In the genomic region with DNA sequence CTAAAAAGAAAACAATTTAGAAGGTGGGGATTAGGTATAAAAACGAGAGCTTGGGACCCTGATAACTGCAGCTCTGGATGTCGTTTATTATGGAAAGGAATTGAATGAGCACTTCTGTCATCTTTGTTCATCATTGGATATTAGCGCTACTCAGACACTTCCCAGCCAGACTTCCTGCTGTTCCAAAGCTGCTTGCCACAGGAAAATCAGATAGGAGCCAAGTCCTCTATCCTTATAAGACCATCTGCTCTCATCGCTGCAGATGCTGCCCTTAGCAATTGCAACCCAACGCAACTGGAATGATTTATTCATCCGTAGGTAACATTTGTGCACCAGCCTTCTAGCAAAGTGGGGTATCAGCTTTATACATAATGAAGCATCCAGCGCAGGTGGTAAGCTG, we compare ENCODE assay signal across 13 mouse cellular contexts. TPM values are rescaled to one million over a fixed set of nuclear protein-coding genes. Genes with fewer than 3 reads are reported as not detected.
DNase-seq lines count a peak whose midpoint lies in the region; ATAC-seq lines count a peak whose summit lies in the region.
"Had no signal": no experiment of that assay in that cellular context is flagged by ENCODE, and none has a peak within 500 bp of the region (broad histone marks: within the 10 kb centered on the region; RNA-seq: fewer than 3 reads in every experiment).

No protein-coding gene starts in this region.

- H3K4me2 ChIP-seq in forebrain, embryonic 12.5 days: no peak overlapping the region
- H3K4me2 ChIP-seq: limb, embryonic 15.5 days; lung, embryonic 14.5 days had no signal

- no peaks in the 10 kb centered on the region for H3K36me3 ChIP-seq in forebrain, embryonic 12.5 days (replicated peaks)
- peaks cover 18% of the 10 kb centered on the region for H3K36me3 ChIP-seq in forebrain, embryonic 10.5 days (replicated peaks)
- H3K36me3 ChIP-seq: limb, embryonic 15.5 days had no signal

- no peak for ATAC-seq in forebrain, embryonic 12.5 days (ENCODE audit: low FRiP score)

- H3K27ac ChIP-seq in forebrain, embryonic 12.5 days: 0 out of 2 replicates have a peak overlapping the region, but pooled peaks have one; percentile 50
- H3K27ac ChIP-seq in forebrain, embryonic 10.5 days: no peak overlapping the region
- H3K27ac ChIP-seq: limb, embryonic 15.5 days; stomach, postnatal 0 days had no signal

- peaks cover 3% of the 10 kb centered on the region; the same call in 1 of the 2 replicates for H3K9me3 ChIP-seq in forebrain, embryonic 12.5 days
- peaks cover 4% of the 10 kb centered on the region; the same call in 1 of the 2 replicates for H3K9me3 ChIP-seq in forebrain, embryonic 10.5 days
- H3K9me3 ChIP-seq: limb, embryonic 15.5 days had no signal

- WGBS in forebrain, embryonic 12.5 days: 82% methylated on average over 7 of the region's 7 CpGs
- 94% methylated on average over 7 of the region's 7 CpGs for WGBS in forebrain, embryonic 10.5 days

- no peak overlapping the region for H3K9ac ChIP-seq in forebrain, embryonic 12.5 days
- H3K9ac ChIP-seq: limb, embryonic 15.5 days; lung, embryonic 14.5 days had no signal

- H3K4me1 ChIP-seq in forebrain, embryonic 12.5 days: no peaks in the 10 kb centered on the region
- no peaks in the 10 kb centered on the region for H3K4me1 ChIP-seq in forebrain, embryonic 10.5 days

- no peak for DNase-seq in forebrain, embryonic 10.5 days (ENCODE audit: extremely low spot score, low spot score)
- peak; percentile 89 for DNase-seq in brain, adult 2 months (ENCODE audit: low read depth, low spot score)
- DNase-seq in cerebellum, postnatal 14 days: peak; percentile 80 to 87
- DNase-seq in layer of hippocampus, adult 8-10 months (ENCODE audit: low spot score in 2 of 2): peak; percentile 42 to 44
- DNase-seq in spleen, postnatal 4 days (ENCODE audit: low spot score in 2 of 2): no peak
- no peak for DNase-seq in urinary bladder, postnatal 10 days (ENCODE audit: low spot score)
- DNase-seq in testis, postnatal 10 days (ENCODE audit: low spot score): no peak
- DNase-seq: adrenal gland, adult 2 months; kidney, adult 11 months; lung, embryonic 14.5 days had no signal

- H3K4me3 ChIP-seq in forebrain, embryonic 12.5 days (replicated peaks): no peak overlapping the region
- no peak overlapping the region for H3K4me3 ChIP-seq in forebrain, embryonic 10.5 days
- H3K4me3 ChIP-seq: limb, embryonic 15.5 days had no signal

- no peaks in the 10 kb centered on the region for H3K27me3 ChIP-seq in forebrain, embryonic 12.5 days
- no peaks in the 10 kb centered on the region for H3K27me3 ChIP-seq in forebrain, embryonic 10.5 days (ENCODE audit: poor library complexity, severe bottlenecking)
- H3K27me3 ChIP-seq: limb, embryonic 15.5 days had no signal

RNA-seq across cellular contexts. Expression of gene Fam168a, which starts 52.3 kb away (rescaled TPM):
- polyA plus RNA-seq in forebrain, embryonic 12.5 days (2016; fragmentation: Nextera tagmentation; extraction: Ambion mirVana): 63.9 and 72.6 TPM in 2 replicates
- 30.2 and 35.8 TPM in 2 replicates for polyA plus RNA-seq in forebrain, embryonic 10.5 days (2016; fragmentation: Nextera tagmentation; extraction: Ambion mirVana)
- 100 to 1,000 TPM; 199 to 225 (median 213) TPM for total RNA-seq in layer of hippocampus, adult 8-10 months (2022)

Comparison
In these comparisons a context has a peak if more than half of its experiments do, and no peak if none do; other contexts are left out.
1. DNase-seq: peak in brain, adult 2 months (single experiment), cerebellum, postnatal 14 days (2 of 2) and layer of hippocampus, adult 8-10 months (2 of 2); none in forebrain, embryonic 10.5 days (single experiment), spleen, postnatal 4 days (0 of 2), urinary bladder, postnatal 10 days (single experiment) and testis, postnatal 10 days (single experiment).